ENCODE assay signal across 14 mouse cellular contexts in the genomic region with DNA sequence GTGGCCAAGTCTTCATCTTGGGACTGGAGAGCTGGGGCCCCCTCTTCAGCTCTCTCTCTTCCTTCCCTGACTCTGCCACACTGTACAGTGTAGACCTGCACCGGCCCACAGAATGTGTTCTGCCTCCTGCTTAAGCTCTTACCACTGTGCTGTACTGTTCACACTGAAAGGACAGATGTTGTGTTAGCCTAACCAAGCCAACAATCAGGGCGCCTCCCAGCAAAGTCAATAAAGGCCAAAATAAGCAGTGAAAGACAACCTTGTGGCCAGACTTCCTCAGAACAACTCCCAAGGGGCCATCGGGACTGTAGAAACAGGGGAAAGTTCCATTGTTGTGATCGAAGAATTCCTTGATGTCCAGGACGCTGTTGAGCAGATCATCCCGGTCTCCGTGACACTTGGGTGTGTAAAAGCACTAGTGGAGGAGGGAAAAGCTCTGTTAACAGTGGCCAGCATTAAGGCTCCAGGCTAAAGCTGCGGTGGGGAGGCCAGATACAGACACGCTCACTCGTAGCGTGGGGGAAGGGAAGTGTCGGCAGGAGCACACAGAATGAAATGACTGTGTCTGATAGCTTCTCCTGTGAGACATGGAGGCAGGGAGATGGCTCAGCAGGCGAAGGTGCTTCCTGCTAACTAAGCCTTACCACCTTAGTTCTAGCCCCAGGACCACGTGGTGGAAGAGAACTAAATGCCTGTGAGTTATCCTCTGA. TPM values are rescaled to one million over a fixed set of nuclear protein-coding genes. Genes with fewer than 3 reads are reported as not detected.
DNase-seq lines count a peak whose midpoint lies in the region; ATAC-seq lines count a peak whose summit lies in the region.
"Had no signal": no experiment of that assay in that cellular context is flagged by ENCODE, and none has a peak within 500 bp of the region (broad histone marks: within the 10 kb centered on the region; RNA-seq: fewer than 3 reads in every experiment).

No protein-coding gene starts in this region.

- peak; percentile 23 for DNase-seq in adrenal gland, postnatal 10 days
- DNase-seq in adrenal gland, adult 2 months, result no peak
- DNase-seq in midbrain, embryonic 10.5 days (ENCODE audit: low spot score), result no peak
- no peak for DNase-seq in midbrain, embryonic 11.5 days (ENCODE audit: low spot score, missing footprints)
- peak; percentile 51 for DNase-seq in heart, postnatal 4 days
- no peak for DNase-seq in frontal cortex, postnatal 25 days (ENCODE audit: low spot score in 2 of 2)
- no peak for DNase-seq in left cerebral cortex, postnatal 25 days (ENCODE audit: low spot score in 2 of 2)
- DNase-seq: adrenal gland, adult 8-10 months; cerebellum, adult 9-10 months; lung, adult 18-20 months; right cerebral cortex, adult 18-20 months had no signal

- no peak for ATAC-seq in midbrain, embryonic 11.5 days (ENCODE audit: low FRiP score)
- 0 out of 2 replicates have a peak, but pooled peaks have one; percentile 46 for ATAC-seq in stomach, embryonic 14.5 days (ENCODE audit: insufficient number of reproducible peaks, insufficient read depth, low FRiP score, low read depth)

- intact Hi-C loops in left cerebral cortex, postnatal 25 days (cut with DNase I), result no loop called here

- no peak overlapping the region for H3K4me2 ChIP-seq in midbrain, embryonic 11.5 days
- H3K4me2 ChIP-seq in stomach, embryonic 14.5 days (replicated peaks; ENCODE audit: low read depth, low read length), result no peak overlapping the region

- no peaks in the 10 kb centered on the region for H3K27me3 ChIP-seq in midbrain, embryonic 10.5 days (ENCODE audit: low read depth, poor library complexity, severe bottlenecking)
- no peaks in the 10 kb centered on the region for H3K27me3 ChIP-seq in midbrain, embryonic 11.5 days (ENCODE audit: control insufficient read depth, insufficient read depth, low read length)
- H3K27me3 ChIP-seq in stomach, embryonic 14.5 days (ENCODE audit: control insufficient read depth, insufficient read depth, low read length), result no peaks in the 10 kb centered on the region

- 0 out of 2 replicates have a peak overlapping the region, but pooled peaks have one; percentile 9 for H3K27ac ChIP-seq in midbrain, embryonic 10.5 days (replicated peaks)
- H3K27ac ChIP-seq in midbrain, embryonic 11.5 days (ENCODE audit: low read depth, low read length), result no peak overlapping the region
- no peak overlapping the region for H3K27ac ChIP-seq in stomach, embryonic 14.5 days (ENCODE audit: low read length)

- H3K9me3 ChIP-seq in midbrain, embryonic 10.5 days (replicated peaks), result no peaks in the 10 kb centered on the region
- H3K9me3 ChIP-seq in midbrain, embryonic 11.5 days (ENCODE audit: control insufficient read depth, low read length), result no peaks in the 10 kb centered on the region
- H3K9me3 ChIP-seq in stomach, embryonic 14.5 days (ENCODE audit: control insufficient read depth, low read depth, low read length), result no peaks in the 10 kb centered on the region

- H3K4me3 ChIP-seq in midbrain, embryonic 10.5 days, result no peak overlapping the region
- no peak overlapping the region for H3K4me3 ChIP-seq in midbrain, embryonic 11.5 days (ENCODE audit: low read depth, low read length)
- H3K4me3 ChIP-seq in stomach, embryonic 14.5 days (ENCODE audit: low read depth, low read length), result no peak overlapping the region

- H3K9ac ChIP-seq in midbrain, embryonic 11.5 days (ENCODE audit: low read length), result no peak overlapping the region
- H3K9ac ChIP-seq in stomach, embryonic 14.5 days (replicated peaks; ENCODE audit: low read depth, low read length), result no peak overlapping the region

- 80% methylated on average over 14 of the region's 14 CpGs for WGBS in midbrain, embryonic 10.5 days
- 75% methylated on average over 14 of the region's 14 CpGs for WGBS in midbrain, embryonic 11.5 days
- 65% methylated on average over 14 of the region's 14 CpGs for WGBS in stomach, embryonic 14.5 days

- H3K4me1 ChIP-seq in midbrain, embryonic 10.5 days, result peaks cover 9% of the 10 kb centered on the region
- H3K4me1 ChIP-seq in midbrain, embryonic 11.5 days (ENCODE audit: control insufficient read depth, insufficient read depth, low read length), result no peaks in the 10 kb centered on the region
- 0 out of 2 replicates have a peak, but pooled peaks cover 3% of the 10 kb centered on the region for H3K4me1 ChIP-seq in stomach, embryonic 14.5 days (ENCODE audit: control insufficient read depth, insufficient read depth, low read length)

- H3K36me3 ChIP-seq in midbrain, embryonic 10.5 days, result no peaks in the 10 kb centered on the region
- no peaks in the 10 kb centered on the region for H3K36me3 ChIP-seq in midbrain, embryonic 11.5 days (ENCODE audit: control insufficient read depth, insufficient read depth, low read length)
- no peaks in the 10 kb centered on the region for H3K36me3 ChIP-seq in stomach, embryonic 14.5 days (ENCODE audit: control insufficient read depth, insufficient read depth, low read length)

RNA-seq across cellular contexts. Expression of a gene that starts 19.7 kb away (rescaled TPM):
- total RNA-seq in adrenal gland, postnatal 10 days (2021), result under 1 TPM; 0.39 to 0.61 TPM
- total RNA-seq in adrenal gland, adult 2 months (2021), result 1 to 10 TPM in 1 of 2 experiments, under 1 TPM in 1; 0.17 to 1.2 TPM
- polyA plus RNA-seq in adrenal gland, adult 2 months (2012; rRNA removed), result not detected in 2 replicates
- polyA plus RNA-seq in midbrain, embryonic 10.5 days (2016; fragmentation: Nextera tagmentation; extraction: Ambion mirVana), result 0.07 TPM in 1 of 2 replicates, not detected in the other
- 0.08 and 0.15 TPM in 2 replicates for polyA plus RNA-seq in midbrain, embryonic 11.5 days (2014; fragmentation: Nextera tagmentation; extraction: Ambion mirVana)
- total RNA-seq in heart, postnatal 4 days (2021), result under 1 TPM; 0.21 to 0.74 TPM
- 0.20 TPM in 1 of 2 replicates, not detected in the other for polyA plus RNA-seq in stomach, embryonic 14.5 days (2014; fragmentation: Nextera tagmentation; extraction: Ambion mirVana)
- total RNA-seq in left cerebral cortex, postnatal 25 days (2021), result under 1 TPM; 0.57 to 0.76 TPM
- total RNA-seq: gastrocnemius, adult 8-10 months; MEL had no signal

RNA-seq across cellular contexts. Expression of a gene that starts 37.7 kb away (rescaled TPM):
- 10 to 100 TPM; 35.2 to 40.1 TPM for total RNA-seq in adrenal gland, postnatal 10 days (2021)
- 10 to 100 TPM; 30.7 to 31.9 TPM for total RNA-seq in adrenal gland, adult 2 months (2021)
- 14.1 and 19.7 TPM in 2 replicates for polyA plus RNA-seq in adrenal gland, adult 2 months (2012; rRNA removed)
- polyA plus RNA-seq in midbrain, embryonic 10.5 days (2016; fragmentation: Nextera tagmentation; extraction: Ambion mirVana), result 40.3 and 43.7 TPM in 2 replicates
- 42.1 and 50.3 TPM in 2 replicates for polyA plus RNA-seq in midbrain, embryonic 11.5 days (2014; fragmentation: Nextera tagmentation; extraction: Ambion mirVana)
- 10 to 100 TPM; 27.7 to 33.3 TPM for total RNA-seq in heart, postnatal 4 days (2021)
- 39.8 and 46.5 TPM in 2 replicates for polyA plus RNA-seq in stomach, embryonic 14.5 days (2014; fragmentation: Nextera tagmentation; extraction: Ambion mirVana)
- 10 to 100 TPM; 34.2 to 35.4 TPM for total RNA-seq in left cerebral cortex, postnatal 25 days (2021)

RNA-seq across cellular contexts. Expression of a gene that starts 56.9 kb away (rescaled TPM):
- 100 to 1,000 TPM in 1 of 2 experiments, 10 to 100 TPM in 1; 90.5 to 101 TPM for total RNA-seq in adrenal gland, postnatal 10 days (2021)
- 10 to 100 TPM; 76.0 to 80.1 TPM for total RNA-seq in adrenal gland, adult 2 months (2021)
- 6.6 and 7.3 TPM in 2 replicates for polyA plus RNA-seq in adrenal gland, adult 2 months (2012; rRNA removed)
- polyA plus RNA-seq in midbrain, embryonic 10.5 days (2016; fragmentation: Nextera tagmentation; extraction: Ambion mirVana), result 22.1 and 33.7 TPM in 2 replicates
- polyA plus RNA-seq in midbrain, embryonic 11.5 days (2014; fragmentation: Nextera tagmentation; extraction: Ambion mirVana), result 29.7 and 31.2 TPM in 2 replicates
- total RNA-seq in heart, postnatal 4 days (2021), result 100 to 1,000 TPM; 296 to 314 TPM
- polyA plus RNA-seq in stomach, embryonic 14.5 days (2014; fragmentation: Nextera tagmentation; extraction: Ambion mirVana), result 30.3 and 37.9 TPM in 2 replicates
- 100 to 1,000 TPM; 106 to 124 TPM for total RNA-seq in left cerebral cortex, postnatal 25 days (2021)

Comparison
In these comparisons a context has a peak if more than half of its experiments do, and no peak if none do; other contexts are left out.
1. DNase-seq: peak in adrenal gland, postnatal 10 days (single experiment) and heart, postnatal 4 days (single experiment); none in adrenal gland, adult 2 months (single experiment), midbrain, embryonic 10.5 days (single experiment), midbrain, embryonic 11.5 days (single experiment), frontal cortex, postnatal 25 days (0 of 2) and left cerebral cortex, postnatal 25 days (0 of 2).